Mouse (Mus musculus) T-helper 2 cell (primary cell): ENCODE measurements at regions not wholly inside any gene's neighbourhood (a gene's known extent, or its start where the extent isn't known, plus 50 kb on each side); places are given as distances from the start of the nearest gene placed in this dataset.

Experiments
- in situ Hi-C: fragments of 300-600 bp; cut with MboI, MseI; formaldehyde crosslinking; loops from one replicate; pipeline ENCODE4 v1.15.1; 2025; ENCODE audit warnings: high pct_unique_total_duplicates

- in situ Hi-C loops = no loop called here
Observed at GRCm38 (mm10) chr4:23994261-23994965, 501.8 kb upstream of the Mms22l start.

GRCm38 (mm10) chr4:24006257-24006955 lies 489.8 kb upstream of the Mms22l start:
- in situ Hi-C loops = no loop called here

DNA sequence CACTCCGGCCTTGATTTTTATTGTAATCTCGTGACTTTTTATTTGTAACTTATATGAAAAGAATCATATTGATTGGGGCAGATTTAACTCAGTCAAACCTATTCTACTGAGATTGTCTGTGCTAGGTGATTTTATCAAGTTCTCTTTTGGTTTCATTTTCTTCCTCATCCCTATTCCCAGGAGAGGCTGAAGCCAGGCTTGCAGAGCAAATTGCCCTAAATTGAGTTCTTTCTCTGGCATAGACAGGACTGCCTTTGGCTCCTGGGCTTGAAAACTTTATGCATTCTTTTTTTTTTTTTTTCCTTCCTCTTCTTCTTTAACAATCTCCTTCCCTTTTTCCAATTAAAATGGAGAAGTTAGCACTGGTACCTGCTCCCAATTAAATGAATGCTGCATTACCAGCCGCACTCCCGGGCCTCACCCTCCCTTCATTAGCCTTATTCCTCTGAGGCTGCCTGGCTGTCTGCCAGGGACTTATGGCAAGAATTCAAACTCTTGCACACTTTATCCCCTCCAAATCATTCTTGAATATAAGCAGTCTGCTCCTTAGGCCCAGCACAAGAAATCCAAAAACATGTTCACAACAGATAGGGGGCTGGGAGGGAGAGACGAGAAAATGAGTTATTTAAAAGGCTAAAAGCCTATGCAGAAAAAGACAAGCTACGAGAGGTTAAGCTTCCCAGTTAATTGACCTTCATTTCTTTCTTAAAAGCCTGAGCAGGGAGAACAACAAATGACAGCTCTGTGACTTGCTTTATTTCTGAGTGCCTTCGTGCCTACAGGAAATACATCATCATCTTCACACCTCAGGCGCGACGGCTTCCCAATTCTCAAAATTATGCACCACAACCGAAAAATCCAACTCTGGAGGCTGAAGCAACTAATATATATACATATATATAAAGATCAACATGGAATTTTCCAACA lies 476.8 kb upstream of the Mms22l start:
- in situ Hi-C loops = no loop called here
